Mouse (Mus musculus) lung, embryonic 16.5 days (tissue): ENCODE results near the gene Pigh. TPM values are rescaled to one million over a fixed set of nuclear protein-coding genes. Genes with fewer than 3 reads are reported as not detected.

ENCODE experiments used
- ATAC-seq: fragments of 200-750 bp; cut with Nextera tagmentation; 2 replicates; pipeline ENCODE4 v1.8.0; 2017; ENCODE audit warnings: low read depth, mild to moderate bottlenecking, moderate library complexity
- H3K27ac ChIP-seq: fragments of 300-500 bp; sonication (generic); 2 replicates; pipeline ENCODE4 v1.5.1; 2014; ENCODE audit warnings: mild to moderate bottlenecking, control low read depth, low read length
- H3K27me3 ChIP-seq: fragments of 300-500 bp; sonication (generic); 2 replicates; pipeline ENCODE4 v1.6.1; 2014; ENCODE audit warnings: low read depth, low read length, mixed read lengths; ENCODE audit not compliant: control insufficient read depth, insufficient read depth
- H3K36me3 ChIP-seq: fragments of 300-500 bp; sonication (generic); 2 replicates; pipeline ENCODE4 v1.6.1; 2014; ENCODE audit warnings: low read length; ENCODE audit not compliant: control insufficient read depth, insufficient read depth
- H3K4me1 ChIP-seq: fragments of 300-500 bp; sonication (generic); replicated peaks from 2 replicates; pipeline ENCODE4 v1.6.1; 2014; ENCODE audit warnings: low read length, mixed read lengths; ENCODE audit not compliant: control insufficient read depth, insufficient read depth
- H3K4me2 ChIP-seq: fragments of 300-500 bp; sonication (generic); 2 replicates; pipeline ENCODE4 v1.6.1; 2014; ENCODE audit warnings: low read depth, low read length, control low read depth
- H3K4me3 ChIP-seq: fragments of 300-500 bp; sonication (generic); 2 replicates; pipeline ENCODE4 v1.5.1; 2014; ENCODE audit warnings: mild to moderate bottlenecking, low read length, control low read depth
- H3K9ac ChIP-seq: fragments of 300-500 bp; sonication (generic); 2 replicates; pipeline ENCODE4 v1.6.1; 2014; ENCODE audit warnings: low read length, control low read depth
- H3K9me3 ChIP-seq: fragments of 300-500 bp; sonication (generic); 2 replicates; pipeline ENCODE4 v1.6.1; 2016; ENCODE audit warnings: low read length; ENCODE audit not compliant: control insufficient read depth
- WGBS: fragments of 180-500 bp; shearing (Covaris S2); extraction: QIAGEN DNeasy Blood & Tissue Kit; methylation state at CpG from one replicate; pipeline ENCODE4 v1.1.7; 2014; 5-methylcytosine and 5-hydroxymethylcytosine counted together
- polyA plus RNA-seq: library from polyadenylated mRNA; unstranded; fragments of >200 nt; fragmentation: Nextera tagmentation; extraction: Ambion mirVana; gene quantifications from 2 replicates; pipeline ENCODE4 v1.2.1, GENCODE M21; 2015

The Pigh gene
- polyA plus RNA-seq, 1 experiment from 2014 or later = 26.4 TPM

DNA sequence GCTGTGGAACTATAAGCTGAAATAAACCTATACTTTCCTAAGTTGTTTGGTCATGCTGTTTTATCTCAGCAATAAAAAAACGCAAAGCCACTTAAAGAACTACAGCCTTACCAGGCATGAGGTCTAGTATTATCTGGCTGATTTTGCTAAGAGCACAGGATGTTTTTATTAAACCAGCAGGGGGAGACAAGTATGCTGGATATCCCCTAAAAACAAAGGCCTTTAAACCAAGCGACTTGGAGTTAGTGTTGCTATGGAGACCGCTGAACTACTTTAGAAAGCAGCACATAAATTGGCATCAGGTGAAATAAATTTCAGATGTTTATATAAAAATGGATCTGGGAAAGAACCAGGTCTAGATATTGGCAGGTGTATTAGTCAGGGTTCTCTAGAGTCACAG is 33.4 kb upstream of the Pigh start:
- Histone ChIP-seq H3K4me3 (no peak overlapping the region), H3K9ac (no peak overlapping the region), H3K4me1 (no peaks in the 10 kb centered on the region), H3K27me3 (no peaks in the 10 kb centered on the region), H3K27ac (no peak overlapping the region), H3K4me2 (no peak overlapping the region), H3K9me3 (no peaks in the 10 kb centered on the region), H3K36me3 (no peaks in the 10 kb centered on the region)
- WGBS = 37% methylated on average over 3 of the region's 3 CpGs
- ATAC-seq = peak; percentile 23; the same call in 1 of the 2 replicates

DNA sequence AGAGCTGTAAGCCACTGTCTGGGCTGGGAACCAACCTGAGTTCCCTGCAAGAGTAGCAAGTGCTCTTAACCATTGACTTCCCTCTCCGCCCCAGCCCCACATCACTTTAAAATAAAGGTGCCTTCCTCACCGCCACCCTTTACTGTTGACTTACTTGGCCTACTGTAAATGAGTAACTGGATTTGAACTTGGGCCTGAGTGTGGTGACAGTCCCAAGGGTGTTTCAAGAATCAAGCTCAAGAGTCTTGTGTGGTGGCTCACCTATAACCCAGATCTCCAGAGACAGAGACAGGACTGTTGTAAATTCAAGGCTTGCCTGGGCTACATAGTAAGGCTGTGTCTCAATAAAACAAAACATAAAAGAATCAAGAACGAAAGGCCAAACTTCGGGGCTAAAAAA is 29.5 kb upstream of the Pigh start:
- H3K4me1 ChIP-seq = no peaks in the 10 kb centered on the region
- H3K27me3 ChIP-seq = no peaks in the 10 kb centered on the region
- no peak overlapping the region for H3K4me3 ChIP-seq
- H3K4me2 ChIP-seq = no peak overlapping the region
- H3K9ac ChIP-seq = no peak overlapping the region
- no peaks in the 10 kb centered on the region for H3K36me3 ChIP-seq
- H3K9me3 ChIP-seq = no peaks in the 10 kb centered on the region
- WGBS = 67% methylated on average over 4 of the region's 4 CpGs
- ATAC-seq = no peak
- no peak overlapping the region for H3K27ac ChIP-seq

DNA sequence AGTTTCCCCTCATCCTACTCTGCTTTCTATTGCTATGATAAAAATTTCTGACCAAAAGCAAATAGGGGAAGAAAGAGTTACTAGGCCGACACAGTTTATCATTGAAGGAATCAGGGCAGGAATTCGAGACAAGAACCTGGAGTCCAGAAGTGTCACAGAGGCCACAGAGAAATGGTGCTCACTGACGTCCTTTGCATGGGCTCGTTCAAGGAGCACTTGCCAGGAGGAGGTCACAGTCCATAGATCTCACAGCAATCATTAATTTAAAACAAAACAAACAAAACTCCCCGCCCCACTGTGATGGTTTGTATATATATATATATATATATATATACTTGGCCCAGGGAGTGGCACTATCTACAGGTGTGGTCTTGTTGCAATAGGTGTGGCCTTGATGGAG is 15.9 kb upstream of the Pigh start:
- 50% methylated on average over 5 of the region's 5 CpGs for WGBS
- H3K4me2 ChIP-seq = no peak overlapping the region
- H3K4me1 ChIP-seq = no peaks in the 10 kb centered on the region
- H3K27ac ChIP-seq = no peak overlapping the region
- no peak overlapping the region for H3K9ac ChIP-seq
- no peak overlapping the region for H3K4me3 ChIP-seq
- H3K36me3 ChIP-seq = no peaks in the 10 kb centered on the region
- H3K27me3 ChIP-seq = no peaks in the 10 kb centered on the region
- ATAC-seq = no peak
- H3K9me3 ChIP-seq = no peaks in the 10 kb centered on the region

DNA sequence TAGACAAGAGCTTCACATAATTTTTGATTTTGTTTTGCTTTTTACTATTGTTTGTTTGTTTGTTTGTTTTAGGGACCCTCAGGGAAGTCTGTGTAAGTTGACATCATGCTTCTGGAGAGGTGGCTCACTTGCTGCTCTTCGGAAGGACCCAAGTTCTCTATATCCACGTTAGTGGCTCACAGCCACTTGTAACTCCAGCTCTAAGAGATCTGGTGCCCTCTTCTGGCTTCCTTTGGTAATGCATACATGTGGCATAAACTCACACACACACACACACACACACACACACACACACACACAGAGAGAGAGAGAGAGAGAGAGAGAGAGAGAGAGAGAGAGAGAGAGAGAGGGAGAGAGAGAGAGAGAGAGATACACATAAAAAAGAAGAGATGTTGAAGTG is 15.1 kb upstream of the Pigh start:
- ATAC-seq = no peak
- Histone ChIP-seq H3K4me3 (no peak overlapping the region), H3K4me2 (no peak overlapping the region), H3K9me3 (no peaks in the 10 kb centered on the region), H3K27ac (no peak overlapping the region), H3K4me1 (no peaks in the 10 kb centered on the region), H3K9ac (no peak overlapping the region), H3K36me3 (no peaks in the 10 kb centered on the region), H3K27me3 (no peaks in the 10 kb centered on the region)
- WGBS = 60% methylated on average over 2 of the region's 2 CpGs

DNA sequence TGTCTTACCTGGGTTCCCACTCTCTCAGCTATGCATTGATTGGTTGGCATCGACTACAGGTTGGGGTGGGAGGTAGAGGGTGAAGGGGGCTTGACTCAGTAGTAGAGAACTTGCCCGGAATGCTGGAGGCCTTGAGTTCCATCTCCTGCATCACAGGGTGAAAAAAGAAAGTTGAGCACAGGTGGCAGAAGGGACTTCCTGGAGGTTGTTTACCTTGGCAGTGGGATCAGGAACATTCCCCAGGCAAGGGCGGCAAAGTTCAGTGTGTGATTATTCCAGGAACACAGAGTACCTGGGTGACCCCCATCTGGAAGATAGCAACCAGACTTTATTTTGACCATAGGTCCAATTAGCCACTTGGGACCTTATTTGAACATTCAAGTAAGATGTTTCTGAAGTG is 14.3 kb upstream of the Pigh start:
- no peaks in the 10 kb centered on the region for H3K36me3 ChIP-seq
- WGBS = 41% methylated on average over 3 of the region's 3 CpGs
- no peak overlapping the region for H3K9ac ChIP-seq
- H3K4me1 ChIP-seq = no peaks in the 10 kb centered on the region
- ATAC-seq = peak; percentile 61
- H3K4me2 ChIP-seq = no peak overlapping the region
- H3K4me3 ChIP-seq = no peak overlapping the region
- H3K27me3 ChIP-seq = no peaks in the 10 kb centered on the region
- no peaks in the 10 kb centered on the region for H3K9me3 ChIP-seq
- H3K27ac ChIP-seq = no peak overlapping the region

DNA sequence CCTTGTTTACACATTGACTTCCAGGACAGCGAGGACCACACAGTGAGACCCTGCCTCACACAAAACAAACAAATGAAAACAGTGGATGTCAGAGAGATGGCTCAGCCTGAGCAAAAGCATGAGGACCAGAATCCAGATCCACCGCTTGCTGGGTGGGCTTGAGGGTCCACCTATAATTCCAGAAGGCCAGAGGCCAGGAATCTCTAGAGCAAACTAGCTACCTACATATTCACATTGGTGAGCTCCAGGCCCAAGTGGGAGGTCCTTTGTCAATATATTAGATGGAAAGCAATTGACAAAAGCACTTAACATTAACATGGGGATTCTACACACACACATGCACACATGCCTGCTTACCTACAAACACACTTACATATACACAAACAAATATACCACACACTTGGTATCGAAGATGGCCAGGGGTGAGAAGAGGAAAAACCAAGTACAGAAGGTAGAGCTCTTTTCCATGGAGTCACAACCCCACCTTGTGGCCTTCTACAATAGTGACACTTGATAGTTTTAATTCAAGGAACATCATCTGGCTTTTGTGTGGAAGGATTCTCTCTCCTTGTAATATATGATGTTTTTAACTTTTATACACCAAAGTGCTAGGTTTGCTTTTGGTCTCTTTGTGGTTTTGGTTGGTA is 7.8 kb upstream of the Pigh start:
- ATAC-seq = no peak
- no peaks in the 10 kb centered on the region for H3K36me3 ChIP-seq
- WGBS = 24% methylated on average over 3 of the region's 3 CpGs
- H3K9me3 ChIP-seq = no peaks in the 10 kb centered on the region
- no peak overlapping the region for H3K4me3 ChIP-seq
- H3K27me3 ChIP-seq = no peaks in the 10 kb centered on the region
- no peaks in the 10 kb centered on the region for H3K4me1 ChIP-seq
- H3K4me2 ChIP-seq = no peak overlapping the region
- H3K27ac ChIP-seq = no peak overlapping the region
- H3K9ac ChIP-seq = no peak overlapping the region

DNA sequence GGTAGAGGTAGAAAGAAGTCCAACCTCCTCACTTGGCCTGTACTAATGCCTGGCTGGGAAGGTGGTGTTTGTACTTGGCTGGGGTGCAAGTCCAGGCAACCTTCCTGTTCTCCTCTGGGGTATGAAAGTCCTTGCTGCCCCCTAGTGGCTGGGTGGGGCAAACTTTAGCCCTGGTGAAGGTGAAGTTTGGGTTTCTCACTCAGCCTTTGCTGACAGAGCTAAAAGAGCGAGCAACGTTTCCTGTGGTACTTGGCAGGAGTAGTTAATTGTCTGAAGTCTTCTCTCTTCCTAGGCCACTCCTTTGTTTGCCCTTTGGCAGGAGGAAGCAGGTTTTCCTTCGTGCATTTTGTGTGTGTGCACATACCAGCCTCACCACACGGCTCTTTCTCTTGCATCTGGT is 3.1 kb upstream of the Pigh start:
- H3K4me2 ChIP-seq = no peak overlapping the region
- ATAC-seq = no peak
- no peaks in the 10 kb centered on the region for H3K36me3 ChIP-seq
- WGBS = 24% methylated on average over 4 of the region's 4 CpGs
- no peak overlapping the region for H3K9ac ChIP-seq
- no peaks in the 10 kb centered on the region for H3K9me3 ChIP-seq
- peaks cover 4% of the 10 kb centered on the region; the same call in 1 of the 2 replicates for H3K4me1 ChIP-seq
- no peak overlapping the region for H3K4me3 ChIP-seq
- H3K27me3 ChIP-seq = no peaks in the 10 kb centered on the region
- no peak overlapping the region for H3K27ac ChIP-seq

DNA sequence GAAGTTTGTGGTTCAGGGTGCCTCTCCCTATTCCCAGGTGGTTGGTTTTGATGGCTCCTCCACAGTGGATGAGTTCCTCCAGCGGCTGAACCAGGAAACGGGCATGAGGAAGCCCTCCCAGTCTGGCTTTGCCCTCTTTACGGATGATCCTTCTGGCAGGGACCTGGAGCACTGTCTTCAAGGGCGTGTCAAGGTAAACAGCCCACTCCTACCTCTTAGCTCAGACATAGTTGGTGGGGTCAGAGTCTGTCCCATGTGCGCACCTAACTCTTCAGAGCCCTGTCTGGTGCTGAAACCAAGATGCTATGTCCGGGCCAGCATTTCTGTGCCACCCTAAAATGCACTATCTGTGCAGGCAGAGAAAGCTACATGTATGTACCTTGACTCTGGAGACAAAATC is 16.1 kb downstream of the Pigh start:
- H3K27me3 ChIP-seq = no peaks in the 10 kb centered on the region
- H3K27ac ChIP-seq = no peak overlapping the region
- peaks cover 11% of the 10 kb centered on the region for H3K36me3 ChIP-seq
- ATAC-seq = no peak
- no peak overlapping the region for H3K4me3 ChIP-seq
- no peaks in the 10 kb centered on the region for H3K9me3 ChIP-seq
- H3K4me2 ChIP-seq = no peak overlapping the region
- no peak overlapping the region for H3K9ac ChIP-seq
- 81% methylated on average over 6 of the region's 6 CpGs for WGBS
- H3K4me1 ChIP-seq = no peaks in the 10 kb centered on the region

DNA sequence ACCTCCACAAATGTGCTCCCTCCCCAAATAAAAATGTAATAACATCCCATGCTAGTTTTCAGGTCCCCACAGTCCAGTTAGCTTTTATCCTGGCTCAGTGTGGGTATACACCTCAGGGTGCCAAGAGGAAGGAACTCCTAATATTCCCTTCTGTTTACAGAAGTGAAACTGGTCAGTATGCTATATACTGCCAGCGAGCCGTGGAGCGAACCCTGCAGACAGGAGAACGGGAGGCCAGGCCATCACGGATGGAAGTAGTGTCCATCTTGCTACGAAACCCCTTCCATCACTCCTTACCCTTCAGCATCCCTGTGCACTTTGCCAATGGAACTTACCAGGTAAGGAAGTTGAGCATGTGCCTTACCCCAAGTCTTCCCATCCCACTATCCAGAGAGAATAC is 16.9 kb downstream of the Pigh start:
- Histone ChIP-seq H3K36me3 (peaks cover 9% of the 10 kb centered on the region), H3K4me2 (no peak overlapping the region), H3K4me3 (no peak overlapping the region), H3K27ac (no peak overlapping the region), H3K27me3 (no peaks in the 10 kb centered on the region), H3K9me3 (no peaks in the 10 kb centered on the region), H3K4me1 (no peaks in the 10 kb centered on the region), H3K9ac (no peak overlapping the region)
- WGBS = 84% methylated on average over 6 of the region's 6 CpGs
- no peak for ATAC-seq
